Mouse (Mus musculus) megakaryocyte, embryonic 14.5 days (primary cell): Measurements from ENCODE around the gene Rora.

ENCODE experiments used
- FLI1 ChIP-seq: IDR thresholded peaks from 2 replicates; pipeline ENCODE4 v1.6.1; 2012; ENCODE audit warnings: low read length, inconsistent platforms, mixed read lengths
- GATA1 ChIP-seq: IDR thresholded peaks from 3 replicates; pipeline ENCODE4 v1.6.1; 2012; ENCODE audit warnings: mixed read lengths, low read length, inconsistent platforms, borderline replicate concordance

DNA sequence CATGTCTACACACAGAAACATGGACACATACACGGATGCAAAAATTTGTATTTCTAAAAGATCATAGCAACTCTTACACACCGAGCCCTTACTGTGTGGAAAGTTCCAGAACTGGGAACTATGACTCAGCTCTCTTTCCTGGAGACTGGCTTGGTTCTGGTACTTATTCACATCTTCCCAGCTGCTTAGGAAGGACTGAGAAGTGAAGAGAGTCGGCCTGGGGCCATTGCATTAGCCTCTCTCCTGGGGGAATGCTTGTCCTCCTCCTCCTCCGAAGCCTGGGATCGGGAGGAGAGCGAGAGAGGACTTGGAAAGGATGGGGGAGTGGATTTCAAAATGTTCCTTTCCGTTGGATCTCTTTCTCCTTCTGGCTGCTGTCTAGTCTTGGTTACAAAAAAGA, 511.1 kb downstream of the Rora start:
- TF ChIP-seq FLI1: no peak
- TF ChIP-seq GATA1: no peak
